Mouse (Mus musculus) MEL (cell line): Measurements from ENCODE around the gene Mrps17. TPM values are rescaled to one million over a fixed set of nuclear protein-coding genes. Genes with fewer than 3 reads are reported as not detected.

Source experiments
- DNase-seq: peaks from one replicate; pipeline ENCODE4 v3.0.0; 2011; ENCODE audit warnings: low read depth, low spot score
- H3K27ac ChIP-seq: 2 replicates; pipeline ENCODE4 v1.5.1; 2012; ENCODE audit warnings: low read depth, mild to moderate bottlenecking, control low read depth, low read length, moderate library complexity; ENCODE audit not compliant: control insufficient read depth
- H3K27me3 ChIP-seq, 2 experiments: fragments of 150-350 bp in 1 of 2; sonication (generic) in 1 of 2; 2 replicates each; pipeline ENCODE4 v1.6.1; 2012; ENCODE audit warnings: low read length in 2 of 2, mild to moderate bottlenecking in 2 of 2, improper control_type of control experiment in 1 of 2, moderate library complexity in 1 of 2; ENCODE audit not compliant: insufficient read depth in 2 of 2, control insufficient read depth in 1 of 2
- H3K36me3 ChIP-seq, 2 experiments: 2 replicates each; pipeline ENCODE4 v1.6.1; 2012 to 2014; ENCODE audit warnings: low read length in 2 of 2, improper control_type of control experiment in 1 of 2, inconsistent platforms in 1 of 2, mild to moderate bottlenecking in 1 of 2; ENCODE audit not compliant: insufficient read depth in 2 of 2, control insufficient read depth in 1 of 2
- H3K4me1 ChIP-seq, 2 experiments: fragments of 150-350 bp in 1 of 2; sonication (generic) in 1 of 2; 2 replicates each; pipeline ENCODE4 v1.6.1; 2012; ENCODE audit warnings: low read length in 2 of 2, improper control_type of control experiment in 1 of 2, mild to moderate bottlenecking in 1 of 2; ENCODE audit not compliant: insufficient read depth in 2 of 2, control insufficient read depth in 1 of 2
- H3K4me3 ChIP-seq, 2 experiments: fragments of 150-350 bp in 1 of 2; sonication (generic) in 1 of 2; 2 replicates each; pipeline ENCODE4 v1.5.1; 2012; ENCODE audit warnings: low read depth in 2 of 2, low read length in 2 of 2, mild to moderate bottlenecking in 2 of 2, moderate library complexity in 2 of 2, control low read depth in 1 of 2, improper control_type of control experiment in 1 of 2; ENCODE audit not compliant: control insufficient read depth in 1 of 2, insufficient read depth in 1 of 2
- H3K79me2 ChIP-seq: 2 replicates; pipeline ENCODE4 v1.6.1; 2012; ENCODE audit warnings: mild to moderate bottlenecking, low read length, moderate library complexity; ENCODE audit not compliant: control insufficient read depth, poor library complexity, insufficient read depth
- H3K9ac ChIP-seq: 2 replicates; pipeline ENCODE4 v1.6.1; 2012; ENCODE audit warnings: low read depth, mild to moderate bottlenecking, control low read depth, low read length, moderate library complexity; ENCODE audit not compliant: control insufficient read depth, poor library complexity, severe bottlenecking
- H3K9me3 ChIP-seq: fragments of 150-350 bp; sonication (generic); replicated peaks from 2 replicates; pipeline ENCODE4 v1.6.1; 2012; ENCODE audit warnings: mild to moderate bottlenecking, low read length, improper control_type of control experiment, moderate library complexity; ENCODE audit not compliant: insufficient read depth
- BHLHE40 ChIP-seq: IDR thresholded peaks from 2 replicates; pipeline ENCODE4 v1.6.1; 2012; ENCODE audit warnings: low read depth, mild to moderate bottlenecking, inconsistent platforms, low read length, improper control_type of control experiment, borderline replicate concordance
- CHD1 ChIP-seq: IDR thresholded peaks from 2 replicates; pipeline ENCODE4 v1.6.1; 2012; ENCODE audit warnings: low read depth, mild to moderate bottlenecking, inconsistent platforms, low read length, improper control_type of control experiment
- CHD2 ChIP-seq: IDR thresholded peaks from 2 replicates; pipeline ENCODE4 v1.6.1; 2011; ENCODE audit warnings: low read length, improper control_type of control experiment
- ELF1 ChIP-seq: IDR thresholded peaks from 2 replicates; pipeline ENCODE4 v1.6.1; 2014; ENCODE audit warnings: low read depth, mild to moderate bottlenecking, inconsistent platforms, low read length, improper control_type of control experiment, moderate library complexity
- GABPA ChIP-seq: IDR thresholded peaks from 2 replicates; pipeline ENCODE4 v1.6.1; 2012; ENCODE audit warnings: low read depth, mild to moderate bottlenecking, inconsistent platforms, low read length, improper control_type of control experiment, moderate library complexity
- KAT2A ChIP-seq: conservative IDR thresholded peaks from 2 replicates; pipeline ENCODE4 v1.6.1; 2012; ENCODE audit warnings: low read depth, low read length, improper control_type of control experiment, inconsistent platforms
- MAX ChIP-seq: IDR thresholded peaks from 2 replicates; pipeline ENCODE4 v1.6.1; 2011; ENCODE audit warnings: low read length, improper control_type of control experiment
- MAZ ChIP-seq: IDR thresholded peaks from 2 replicates; pipeline ENCODE4 v1.6.1; 2012; ENCODE audit warnings: low read depth, mild to moderate bottlenecking, inconsistent platforms, low read length, improper control_type of control experiment
- MXI1 ChIP-seq: IDR thresholded peaks from 2 replicates; pipeline ENCODE4 v1.6.1; 2011; ENCODE audit warnings: mild to moderate bottlenecking, low read depth, low read length, improper control_type of control experiment
- MYC ChIP-seq: IDR thresholded peaks from 2 replicates; pipeline ENCODE4 v1.6.1; 2011; ENCODE audit warnings: low read depth, mild to moderate bottlenecking, low read length, improper control_type of control experiment, moderate library complexity
- NELFE ChIP-seq: IDR thresholded peaks from 2 replicates; pipeline ENCODE4 v1.6.1; 2011; ENCODE audit warnings: low read depth, low read length, improper control_type of control experiment
- NRF1 ChIP-seq: IDR thresholded peaks from 2 replicates; pipeline ENCODE4 v1.6.1; 2014; ENCODE audit warnings: low read depth, mild to moderate bottlenecking, inconsistent platforms, low read length, improper control_type of control experiment, moderate library complexity; ENCODE audit not compliant: poor library complexity, insufficient read depth, severe bottlenecking
- POLR2AphosphoS2 ChIP-seq: IDR thresholded peaks from 2 replicates; pipeline ENCODE4 v1.6.1; 2011; ENCODE audit warnings: low read length, improper control_type of control experiment
- POLR2AphosphoS5 ChIP-seq: IDR thresholded peaks from 2 replicates; pipeline ENCODE4 v1.6.1; 2012; ENCODE audit warnings: low read depth, borderline replicate concordance, mild to moderate bottlenecking, inconsistent platforms, low read length, moderate library complexity, mixed read lengths
- RAD21 ChIP-seq: IDR thresholded peaks from 2 replicates; pipeline ENCODE4 v1.6.1; 2011; ENCODE audit warnings: mild to moderate bottlenecking, low read depth, low read length, improper control_type of control experiment
- RCOR1 ChIP-seq: IDR thresholded peaks from 2 replicates; pipeline ENCODE4 v1.6.1; 2012; ENCODE audit warnings: low read depth, mild to moderate bottlenecking, inconsistent platforms, low read length, improper control_type of control experiment
- SIN3A ChIP-seq: IDR thresholded peaks from 2 replicates; pipeline ENCODE4 v1.6.1; 2012; ENCODE audit warnings: low read length, improper control_type of control experiment, inconsistent platforms
- TAL1 ChIP-seq: IDR thresholded peaks from 2 replicates; pipeline ENCODE4 v1.6.1; 2012; ENCODE audit warnings: mild to moderate bottlenecking, inconsistent platforms, low read length, moderate library complexity, mixed read lengths
- TBP ChIP-seq: IDR thresholded peaks from 2 replicates; pipeline ENCODE4 v1.8.0; 2011; ENCODE audit warnings: low read depth, low read length, improper control_type of control experiment
- UBTF ChIP-seq: IDR thresholded peaks from 2 replicates; pipeline ENCODE4 v1.6.1; 2012; ENCODE audit warnings: low read depth, mild to moderate bottlenecking, inconsistent platforms, low read length, improper control_type of control experiment, moderate library complexity, borderline replicate concordance; ENCODE audit not compliant: insufficient read depth
- USF1 ChIP-seq: IDR thresholded peaks from 2 replicates; pipeline ENCODE4 v1.6.1; 2014; ENCODE audit warnings: low read depth, mild to moderate bottlenecking, inconsistent platforms, low read length, improper control_type of control experiment, moderate library complexity
- ZC3H11A ChIP-seq: IDR thresholded peaks from 2 replicates; pipeline ENCODE4 v1.6.1; 2012; ENCODE audit warnings: low read depth, mild to moderate bottlenecking, inconsistent platforms, low read length, improper control_type of control experiment
- ZKSCAN1 ChIP-seq: IDR thresholded peaks from 2 replicates; pipeline ENCODE4 v1.6.1; 2012; ENCODE audit warnings: low read depth, mild to moderate bottlenecking, inconsistent platforms, low read length, improper control_type of control experiment, moderate library complexity
- ZNF384 ChIP-seq: IDR thresholded peaks from 2 replicates; pipeline ENCODE4 v1.6.1; 2012; ENCODE audit warnings: low read depth, mild to moderate bottlenecking, inconsistent platforms, low read length, improper control_type of control experiment
- polyA plus RNA-seq, 2 experiments: library from polyadenylated mRNA; stranded (reverse) in 1 of 2; unstranded in 1 of 2; fragments of >175 nt in 1 of 2; fragments of >200 nt in 1 of 2; gene quantifications; 2 replicates each; pipeline versions ENCODE4 v1.2.1 to v1.2.4; 2012; ENCODE audit warnings: low replicate concordance in 2 of 2, low read depth in 1 of 2; ENCODE audit not compliant: insufficient read length in 2 of 2, insufficient read depth in 1 of 2, missing spikeins in 1 of 2
- total RNA-seq: library from RNA; depleted of rRNA; stranded (reverse); fragments of 300-350 nt; gene quantifications from 2 replicates; pipeline ENCODE4 v1.2.3, GENCODE M21; 2012

Mrps17 gene
- total and polyA plus RNA-seq, 3 experiments: 182 to 211 TPM; not detected in 1

DNA sequence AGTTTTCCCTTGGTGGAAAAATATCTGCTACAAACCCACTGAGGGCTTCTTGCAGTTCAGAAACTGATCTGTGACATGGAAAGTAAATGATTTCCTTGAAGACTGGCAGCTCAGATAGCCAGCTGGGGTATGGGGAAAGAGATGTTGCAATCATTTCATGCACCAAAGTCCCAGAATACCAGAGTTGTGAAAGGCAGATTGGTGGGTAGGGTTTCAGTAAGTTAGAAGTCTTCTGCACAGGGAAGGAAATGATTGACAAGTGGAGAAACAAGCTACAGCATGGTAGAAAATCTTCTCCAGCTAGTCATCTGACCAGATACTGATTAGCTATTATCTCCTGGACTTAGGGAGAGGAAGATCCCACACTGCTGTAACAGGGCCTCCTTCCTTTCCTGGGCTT lies 11.9 kb upstream of the Mrps17 start:
- no peaks in the 10 kb centered on the region for H3K4me1 ChIP-seq
- no peaks in the 10 kb centered on the region for H3K9me3 ChIP-seq
- DNase-seq: no peak
- H3K36me3 ChIP-seq: no peaks in the 10 kb centered on the region
- H3K4me3 ChIP-seq: no peak overlapping the region
- no peak overlapping the region for H3K9ac ChIP-seq
- peaks cover 2 to 8% of the 10 kb centered on the region in 2 experiments; a peak in 3 of 4 replicates for H3K27me3 ChIP-seq
- no peak for TF ChIP-seq BHLHE40
- TF ChIP-seq ZC3H11A: no peak
- TF ChIP-seq SIN3A: no peak
- TF ChIP-seq ZKSCAN1: no peak
- no peak for TF ChIP-seq GABPA
- TF ChIP-seq MYC: no peak
- TF ChIP-seq RAD21: no peak
- no peak for TF ChIP-seq TBP
- no peak for TF ChIP-seq TAL1
- no peak for TF ChIP-seq USF1
- no peak for TF ChIP-seq MAZ
- TF ChIP-seq MAX: no peak
- no peak for TF ChIP-seq UBTF
- no peak for TF ChIP-seq KAT2A
- no peak for TF ChIP-seq ZNF384
- TF ChIP-seq POLR2AphosphoS2: no peak
- TF ChIP-seq, all 39 proteins: peak for 0
- no peaks in the 10 kb centered on the region for H3K79me2 ChIP-seq
- H3K27ac ChIP-seq: no peak overlapping the region

DNA sequence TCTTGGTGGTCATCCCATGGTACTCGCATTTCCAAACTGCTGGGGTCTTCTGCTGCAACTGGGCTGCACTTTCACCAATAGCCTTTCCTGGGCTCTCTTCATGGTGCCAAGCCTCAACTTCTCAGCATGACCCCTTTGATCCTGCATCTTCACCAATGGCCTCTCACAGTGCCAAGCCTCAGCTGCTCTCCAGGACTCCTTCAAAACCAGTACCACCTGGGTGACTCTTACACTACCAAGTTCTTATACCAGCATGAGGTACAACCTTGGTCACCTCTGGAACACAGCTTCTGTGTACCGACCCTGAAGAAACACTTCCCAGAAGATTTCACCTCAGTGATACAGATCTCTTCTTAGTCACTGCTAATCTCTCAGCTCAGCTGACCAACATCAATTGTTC lies 6.9 kb upstream of the Mrps17 start, which contains the start of gene Sept14:
Sept14 (minus strand) TSS at position 101 of the 400 bp plus-strand sequence.
- Histone ChIP-seq H3K79me2 (no peaks in the 10 kb centered on the region), H3K36me3 (no peaks in the 10 kb centered on the region), H3K27me3 (peaks cover 2 to 3% of the 10 kb centered on the region in 2 experiments), H3K9me3 (no peaks in the 10 kb centered on the region), H3K4me3 (no peak within 1 kb of the TSS), H3K4me1 (no peaks in the 10 kb centered on the region), H3K27ac (no peak within 1 kb of the TSS), H3K9ac (no peak within 1 kb of the TSS)
- TF ChIP-seq CHD2: no peak
- no peak for TF ChIP-seq ELF1
- TF ChIP-seq GABPA: no peak
- TF ChIP-seq KAT2A: no peak
- no peak for TF ChIP-seq CHD1
- TF ChIP-seq MXI1: no peak
- TF ChIP-seq RAD21: no peak
- TF ChIP-seq POLR2AphosphoS5: no peak
- TF ChIP-seq NRF1: no peak
- no peak for TF ChIP-seq MAZ
- TF ChIP-seq NELFE: no peak
- no peak for TF ChIP-seq RCOR1
- no peak for TF ChIP-seq MYC
- no peak for TF ChIP-seq UBTF
- no peak for DNase-seq
